Mouse (Mus musculus) liver, adult 2 months (tissue): ENCODE data around the gene Sars2.

Source experiments
- CTCF ChIP-seq: fragments of 200-500 bp; IDR thresholded peaks from 2 replicates; pipeline ENCODE4 v1.5.1; 2011; ENCODE audit warnings: low read depth, low read length, control low read depth
- POLR2A ChIP-seq: fragments of 200-500 bp; IDR thresholded peaks from 2 replicates; pipeline ENCODE4 v1.6.1; 2011; ENCODE audit warnings: low read length, control low read depth; ENCODE audit not compliant: insufficient read depth; ENCODE audit errors: extremely low read depth

GRCm38 (mm10) chr7:28720753-28721537, 20.8 kb upstream of the Sars2 start:
- no peak for TF ChIP-seq CTCF
- TF ChIP-seq POLR2A = no peak
